Mouse (Mus musculus): Measurements from ENCODE around the gene C530008M17Rik.

C530008M17Rik gene

GRCm38 (mm10) chr5:76656212-76656611 lies at the start of gene C530008M17Rik:
Gene C530008M17Rik (plus strand): TSS chr5:76656512.
- no peak for DNase-seq (ENCODE audit: extremely low read depth, low read depth, low spot score)

DNA sequence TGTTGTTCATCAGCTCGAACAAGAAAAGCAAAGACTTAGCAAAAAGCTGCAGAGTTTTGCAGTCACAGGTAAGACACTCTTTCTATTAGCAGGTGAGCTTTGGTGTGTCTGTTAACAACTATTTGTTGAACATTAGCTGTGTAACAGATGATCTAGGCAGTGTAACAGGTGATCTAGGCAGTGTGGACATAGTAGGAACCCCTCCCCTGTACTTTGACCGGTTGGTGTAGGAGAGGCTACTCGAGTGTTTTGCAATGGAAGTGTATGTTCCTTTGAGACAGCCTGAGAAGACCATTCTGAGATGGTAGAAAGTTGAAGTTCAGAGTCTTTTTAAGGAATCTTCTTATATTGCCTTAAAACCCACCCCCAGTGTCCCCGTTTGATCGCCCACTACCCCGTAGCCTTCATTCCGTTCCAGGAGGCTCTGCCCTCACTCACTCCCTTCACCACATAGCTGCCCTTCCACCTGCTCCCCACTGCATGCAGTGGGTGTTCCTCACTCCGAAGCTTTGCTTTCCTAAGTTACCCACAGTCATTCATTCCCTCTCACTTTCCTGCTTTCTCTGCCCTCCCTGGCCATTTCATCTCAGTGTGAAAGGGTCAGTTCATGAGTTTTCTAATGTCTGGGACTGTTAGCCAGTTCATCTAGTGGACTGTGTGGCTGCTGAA lies 46.5 kb upstream of the C530008M17Rik start:
- no peak for DNase-seq (ENCODE audit: extremely low read depth, low read depth, low spot score)

- no peak for DNase-seq (ENCODE audit: extremely low read depth, low read depth, low spot score)
Measured at GRCm38 (mm10) chr5:76612867-76613499, 43.3 kb upstream of the C530008M17Rik start.

- DNase-seq (ENCODE audit: extremely low read depth, low read depth, low spot score) = no peak
Measured at GRCm38 (mm10) chr5:76615276-76615675, 41.0 kb upstream of the C530008M17Rik start.

DNA sequence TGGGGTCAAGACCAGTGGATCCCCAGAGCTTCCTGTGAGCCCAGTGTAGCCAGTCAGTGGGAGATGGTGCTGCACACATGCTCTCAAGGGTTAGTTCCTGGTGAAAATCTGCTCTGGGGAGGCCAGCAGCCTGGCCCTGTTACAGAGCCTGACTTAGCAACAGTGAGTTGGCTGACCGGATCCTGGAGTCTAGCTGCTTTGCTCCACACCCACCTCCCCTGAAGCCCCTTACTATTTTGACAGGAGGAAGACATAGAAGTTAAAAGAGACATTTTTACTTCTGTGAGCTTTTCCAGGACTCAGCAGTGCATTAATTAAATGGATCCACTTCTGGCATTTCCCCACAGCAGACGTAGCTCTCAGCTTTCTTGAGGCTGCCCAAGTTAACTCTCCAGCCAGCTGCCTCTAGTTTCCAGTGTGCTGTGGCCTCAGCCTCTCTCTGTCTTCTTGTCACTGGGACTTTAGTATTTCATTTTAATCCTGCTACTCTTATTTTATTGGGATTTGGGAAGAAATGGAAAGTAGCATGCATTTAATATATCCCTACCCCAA lies 40.0 kb upstream of the C530008M17Rik start:
- DNase-seq (ENCODE audit: extremely low read depth, low read depth, low spot score) = no peak

DNA sequence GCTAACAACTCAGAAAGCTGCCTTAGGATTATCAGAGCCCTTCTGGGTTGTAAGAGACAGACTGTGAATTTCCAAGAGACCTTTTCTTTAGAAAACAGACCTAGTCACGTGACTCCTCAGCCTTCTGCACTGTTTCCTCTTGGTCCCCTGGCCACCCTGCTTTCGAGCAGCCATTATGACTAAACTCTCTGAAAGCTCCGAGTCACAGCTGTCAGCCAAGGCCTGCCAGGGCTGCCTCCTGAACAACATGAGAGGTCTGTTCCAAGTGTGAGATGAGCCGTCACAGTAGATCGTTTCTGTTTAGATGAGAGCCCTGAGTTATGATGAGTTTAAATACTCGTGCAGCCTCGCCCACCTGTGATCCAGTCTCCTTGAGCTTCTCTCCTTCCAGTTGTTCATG lies 37.6 kb upstream of the C530008M17Rik start:
- DNase-seq (ENCODE audit: extremely low read depth, low read depth, low spot score) = no peak

DNA sequence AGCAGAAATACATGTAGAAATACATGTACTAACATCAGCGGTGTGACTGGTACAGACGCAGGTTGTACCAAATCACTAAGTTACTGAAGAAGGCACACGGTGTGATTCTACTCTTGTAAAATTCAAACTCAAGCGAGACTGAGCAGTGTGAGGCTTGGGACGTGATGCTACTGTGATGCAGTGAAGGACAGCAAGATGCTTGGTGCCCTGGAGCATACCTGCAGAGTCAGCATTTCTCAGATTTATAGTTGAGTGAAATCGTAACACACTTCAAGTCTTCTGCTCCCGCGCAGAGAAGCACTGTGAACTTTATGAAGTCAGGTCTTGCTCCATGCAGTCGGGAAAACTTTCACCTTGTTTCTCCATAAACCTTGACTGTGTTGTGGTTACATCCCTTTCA lies 32.6 kb upstream of the C530008M17Rik start:
- DNase-seq (ENCODE audit: extremely low read depth, low read depth, low spot score) = no peak

DNA sequence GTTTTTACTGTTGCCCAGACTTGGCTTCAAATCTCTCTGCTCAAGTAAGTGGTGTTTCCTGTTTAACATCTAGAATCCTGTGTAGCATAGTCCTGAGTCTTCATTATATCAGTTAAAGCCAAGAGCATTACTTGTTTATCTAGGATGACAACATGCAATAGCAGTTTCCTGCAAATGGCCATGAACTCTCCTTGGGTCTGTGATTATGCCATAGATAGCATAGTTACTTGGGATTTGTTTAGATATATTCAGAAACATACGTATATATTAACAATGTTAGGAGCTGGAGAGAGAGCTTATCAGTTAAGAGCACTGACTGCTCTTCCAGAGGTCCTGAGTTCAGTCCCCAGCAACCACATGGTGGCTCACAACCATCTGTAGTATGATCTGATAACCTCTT lies 28.5 kb upstream of the C530008M17Rik start:
- no peak for DNase-seq (ENCODE audit: extremely low read depth, low read depth, low spot score)

- DNase-seq (ENCODE audit: extremely low read depth, low read depth, low spot score) = no peak
Measured at GRCm38 (mm10) chr5:76634012-76634411, 22.3 kb upstream of the C530008M17Rik start.

DNA sequence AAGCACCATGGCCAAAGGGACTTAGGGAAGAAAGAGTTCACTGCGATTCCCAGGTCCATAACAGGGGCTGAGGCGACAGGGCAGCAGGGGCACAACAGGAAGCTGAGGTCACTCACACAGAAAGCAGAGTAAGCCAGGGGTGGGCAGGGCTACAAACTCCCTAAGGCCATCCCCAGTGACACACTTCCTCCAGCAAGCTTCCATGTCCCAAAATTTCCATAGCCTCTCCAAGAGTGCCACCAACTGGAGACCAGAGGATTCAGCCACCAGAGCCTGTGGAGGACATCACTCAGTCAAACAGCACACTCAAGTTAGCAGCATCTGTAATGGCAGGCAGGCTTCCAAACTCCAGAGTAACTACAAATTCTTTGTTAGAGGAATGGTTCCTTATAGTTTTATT lies 20.7 kb upstream of the C530008M17Rik start:
- no peak for DNase-seq (ENCODE audit: extremely low read depth, low read depth, low spot score)

- DNase-seq (ENCODE audit: extremely low read depth, low read depth, low spot score) = no peak
Measured at GRCm38 (mm10) chr5:76642076-76642475, 14.2 kb upstream of the C530008M17Rik start.

- no peak for DNase-seq (ENCODE audit: extremely low read depth, low read depth, low spot score)
Measured at GRCm38 (mm10) chr5:76644234-76644633, 12.1 kb upstream of the C530008M17Rik start.

DNA sequence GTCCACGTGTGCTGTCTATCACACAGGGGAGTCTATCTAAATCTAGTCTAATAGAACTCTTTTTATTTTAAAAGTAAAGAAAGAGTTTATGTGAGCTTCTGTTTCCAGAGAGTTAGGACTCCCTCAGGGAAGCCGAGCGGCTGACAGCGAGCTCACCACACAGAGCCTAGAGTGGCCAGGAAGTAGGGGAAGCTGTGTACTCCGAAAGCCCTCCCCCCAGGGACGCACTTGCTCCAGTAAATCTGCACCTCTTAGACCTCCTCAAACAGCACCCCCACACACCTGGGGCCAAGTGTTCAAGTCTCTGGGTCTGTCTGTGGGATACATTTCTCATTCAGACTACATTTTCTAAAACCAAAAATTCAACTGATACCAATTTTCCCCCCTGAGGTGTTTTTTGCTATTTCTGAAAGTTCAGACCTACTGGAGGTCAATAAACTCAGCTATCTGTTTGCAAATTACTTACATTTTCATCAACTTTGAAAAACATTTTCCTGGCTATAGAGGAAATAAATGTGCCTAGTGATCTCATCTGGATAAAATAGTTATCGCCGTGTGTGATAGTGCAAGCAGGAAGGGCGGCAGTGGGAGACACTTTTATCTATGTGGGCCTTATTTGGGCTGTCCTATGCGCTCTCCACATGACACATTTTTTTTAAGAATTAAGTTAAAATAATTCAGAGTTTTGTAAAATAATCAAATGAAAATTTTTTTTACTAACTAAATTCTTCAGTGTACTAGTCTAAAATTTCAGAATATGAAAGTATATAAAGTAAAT lies 11.0 kb upstream of the C530008M17Rik start:
- no peak for DNase-seq (ENCODE audit: extremely low read depth, low read depth, low spot score)

DNA sequence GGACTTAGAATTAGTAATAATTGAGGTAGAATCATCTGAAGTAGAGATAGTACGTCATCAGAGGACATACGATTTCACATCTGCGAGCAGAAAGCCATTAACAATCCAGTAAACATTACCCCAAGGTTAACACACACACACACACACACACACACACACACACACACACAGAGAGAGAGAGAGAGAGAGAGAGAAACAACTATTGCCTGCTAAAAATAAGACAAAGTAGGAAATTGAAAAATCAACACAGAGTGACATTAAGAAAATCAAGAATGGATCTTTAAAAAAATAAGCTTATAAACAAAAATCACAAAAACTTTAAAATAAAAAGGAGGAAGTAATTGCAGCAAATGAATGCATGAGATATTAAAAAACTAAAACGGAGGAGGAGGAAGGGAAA lies 6.4 kb upstream of the C530008M17Rik start:
- DNase-seq (ENCODE audit: extremely low read depth, low read depth, low spot score) = no peak

- no peak for DNase-seq (ENCODE audit: extremely low read depth, low read depth, low spot score)
Measured at GRCm38 (mm10) chr5:76651151-76651725, 5.1 kb upstream of the C530008M17Rik start.

- DNase-seq (ENCODE audit: extremely low read depth, low read depth, low spot score) = no peak
Measured at GRCm38 (mm10) chr5:76657245-76658083, 1.2 kb downstream of the C530008M17Rik start.

- no peak for DNase-seq (ENCODE audit: extremely low read depth, low read depth, low spot score)
Measured at GRCm38 (mm10) chr5:76658084-76658934, 2.0 kb downstream of the C530008M17Rik start.

- no peak for DNase-seq (ENCODE audit: extremely low read depth, low read depth, low spot score)
Measured at GRCm38 (mm10) chr5:76659958-76660635, 3.8 kb downstream of the C530008M17Rik start.

GRCm38 (mm10) chr5:76661310-76661709 lies 5.0 kb downstream of the C530008M17Rik start:
- DNase-seq (ENCODE audit: extremely low read depth, low read depth, low spot score) = no peak
